Mouse (Mus musculus) olfactory bulb, adult 2 months (tissue): ENCODE results near the gene Clrn1.

Experiments
- CTCF ChIP-seq: fragments of 200-500 bp; IDR thresholded peaks from 2 replicates; pipeline ENCODE4 v1.5.1; 2012; ENCODE audit warnings: low read depth, mild to moderate bottlenecking, low read length, moderate library complexity; ENCODE audit not compliant: insufficient read depth
- POLR2A ChIP-seq: fragments of 200-500 bp; IDR thresholded peaks from 2 replicates; pipeline ENCODE4 v1.6.1; 2012; ENCODE audit warnings: mild to moderate bottlenecking, low read depth, low read length, moderate library complexity; ENCODE audit not compliant: insufficient read depth

- TF ChIP-seq CTCF = no peak
- no peak for TF ChIP-seq POLR2A
Measured at GRCm38 (mm10) chr3:58921316-58921715, 36.2 kb upstream of the Clrn1 start.
